Mouse (Mus musculus): ENCODE results near the gene Bend6.

DNA sequence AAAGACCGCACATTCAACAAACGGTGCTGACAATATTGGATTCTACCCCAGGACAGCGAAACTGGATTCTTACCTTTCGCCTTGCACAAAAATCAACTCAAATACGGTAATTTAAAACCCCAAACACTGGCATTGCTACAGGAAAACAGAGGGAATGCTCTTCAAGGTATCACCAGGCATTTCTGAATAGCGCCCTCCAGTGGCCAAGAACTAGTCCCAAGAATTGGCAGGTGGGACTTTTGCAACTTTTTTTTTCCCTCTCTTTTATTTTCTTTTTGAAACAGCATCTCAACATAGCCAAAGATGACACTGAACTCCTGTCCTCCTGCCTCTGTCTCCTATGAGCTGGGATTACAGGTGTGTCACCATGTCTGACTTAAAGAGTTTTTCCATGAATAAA, 31.9 kb downstream of the Bend6 start:
- peak; percentile 51; the same call in 1 of the 2 replicates for TF ChIP-seq CTCF (IDR thresholded peaks at IDR 0.05; ENCODE audit: low read depth)
- no peak for TF ChIP-seq EP300 (IDR thresholded peaks at IDR 0.05; ENCODE audit: low read depth)
